Mouse (Mus musculus) retina, postnatal 7 days (tissue): ENCODE measurements around the gene Cutal.

Experiments used
- DNase-seq: peaks from one replicate; pipeline ENCODE4 v3.0.0-alpha.2; 2012; ENCODE audit warnings: low read depth, low spot score

Cutal gene

DNA sequence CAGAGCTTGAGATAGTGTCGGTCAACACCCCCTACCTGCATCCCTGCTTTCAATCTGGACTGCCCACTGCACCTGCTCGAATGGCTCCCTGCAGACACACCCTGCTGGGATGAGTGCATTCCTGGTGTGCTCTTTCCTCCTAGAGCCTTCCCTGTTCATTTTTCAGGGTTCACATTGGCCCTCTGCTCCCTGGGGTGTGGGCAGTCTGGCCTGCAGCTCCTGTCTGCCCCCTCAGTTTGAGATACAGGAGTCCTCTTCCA is 40.6 kb downstream of the Cutal start:
- DNase-seq, result no peak

DNA sequence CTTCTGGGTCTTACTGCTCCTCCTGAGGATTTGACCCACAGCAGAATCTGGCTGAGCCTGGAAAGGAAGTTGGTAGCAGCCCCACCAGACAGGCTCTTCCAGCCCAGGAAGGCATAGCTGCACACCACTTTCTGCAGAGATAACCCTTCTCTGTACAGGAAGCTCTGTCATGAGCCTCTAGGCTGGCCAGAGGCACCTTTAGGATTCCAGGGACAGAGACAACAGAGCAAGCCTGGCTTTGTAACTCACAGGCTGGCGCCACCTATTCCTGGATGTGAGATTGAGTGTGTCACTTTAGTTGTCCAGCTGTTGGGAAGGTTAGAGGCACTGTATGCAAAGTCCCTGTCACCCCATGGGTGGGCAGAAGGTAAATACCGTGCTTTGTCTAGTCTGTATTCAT is 40.9 kb downstream of the Cutal start:
- no peak for DNase-seq

DNA sequence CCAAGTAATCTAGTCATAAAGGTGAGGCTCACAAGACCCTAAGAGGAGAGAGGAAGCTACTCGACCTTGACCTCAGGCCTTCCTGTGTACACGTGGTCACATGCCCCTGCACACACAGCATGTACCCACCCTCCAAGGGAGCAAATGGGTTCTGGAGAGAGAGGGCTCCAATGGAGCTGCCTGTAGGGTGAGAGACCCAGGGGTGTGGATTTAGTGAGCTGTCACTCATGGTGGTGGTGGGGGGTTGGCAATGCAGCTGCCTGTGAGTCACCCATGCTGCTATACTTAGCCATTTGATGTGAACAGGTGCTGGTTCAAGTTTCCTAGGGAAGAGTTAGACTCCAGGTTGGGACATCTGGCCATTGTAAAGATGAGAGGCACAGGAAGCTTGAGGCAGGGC is 45.9 kb downstream of the Cutal start:
- DNase-seq, result no peak

DNA sequence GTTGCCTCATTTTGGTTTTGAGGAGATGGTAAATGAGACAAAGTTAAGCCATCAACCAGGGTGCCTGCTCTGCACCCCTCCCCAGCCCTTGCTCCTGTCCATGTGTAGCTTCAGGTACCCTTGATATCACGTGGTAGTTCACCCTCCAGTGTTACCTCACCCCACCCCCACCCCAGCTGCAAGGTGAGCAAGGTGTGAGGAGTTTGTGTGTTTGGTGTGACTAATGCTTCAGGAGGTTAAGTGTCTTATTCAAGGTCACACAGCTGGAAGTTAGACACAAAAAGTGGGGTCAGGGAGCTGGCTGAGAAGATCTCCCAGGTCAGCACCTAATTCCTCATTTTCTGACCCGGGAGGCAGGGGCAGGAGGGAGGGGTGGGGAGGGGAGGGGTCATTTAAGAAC is 48.5 kb downstream of the Cutal start:
- DNase-seq, result no peak

- DNase-seq, result no peak
Measured at GRCm38 (mm10) chr2:34927320-34927719, 53.1 kb downstream of the Cutal start.

DNA sequence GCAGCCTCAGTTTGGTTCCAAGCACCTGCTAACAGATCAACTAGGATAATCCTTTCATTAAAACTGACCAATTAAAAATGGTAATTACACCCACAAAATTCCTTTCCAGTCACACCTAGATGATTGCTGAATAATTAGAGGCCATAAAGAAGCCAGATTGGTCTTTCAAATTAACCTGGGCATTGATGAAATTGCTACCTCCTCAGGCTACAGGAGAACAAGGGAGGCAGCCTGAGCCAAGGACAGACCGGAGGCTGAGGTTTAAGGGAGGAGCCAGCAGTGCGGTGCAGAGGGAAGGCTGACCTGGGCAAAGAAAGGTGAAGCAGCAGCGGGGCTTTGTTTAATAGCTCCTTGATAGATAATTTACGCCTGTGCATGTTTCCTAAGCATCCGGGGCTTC is 63.3 kb downstream of the Cutal start:
- DNase-seq, result no peak

DNA sequence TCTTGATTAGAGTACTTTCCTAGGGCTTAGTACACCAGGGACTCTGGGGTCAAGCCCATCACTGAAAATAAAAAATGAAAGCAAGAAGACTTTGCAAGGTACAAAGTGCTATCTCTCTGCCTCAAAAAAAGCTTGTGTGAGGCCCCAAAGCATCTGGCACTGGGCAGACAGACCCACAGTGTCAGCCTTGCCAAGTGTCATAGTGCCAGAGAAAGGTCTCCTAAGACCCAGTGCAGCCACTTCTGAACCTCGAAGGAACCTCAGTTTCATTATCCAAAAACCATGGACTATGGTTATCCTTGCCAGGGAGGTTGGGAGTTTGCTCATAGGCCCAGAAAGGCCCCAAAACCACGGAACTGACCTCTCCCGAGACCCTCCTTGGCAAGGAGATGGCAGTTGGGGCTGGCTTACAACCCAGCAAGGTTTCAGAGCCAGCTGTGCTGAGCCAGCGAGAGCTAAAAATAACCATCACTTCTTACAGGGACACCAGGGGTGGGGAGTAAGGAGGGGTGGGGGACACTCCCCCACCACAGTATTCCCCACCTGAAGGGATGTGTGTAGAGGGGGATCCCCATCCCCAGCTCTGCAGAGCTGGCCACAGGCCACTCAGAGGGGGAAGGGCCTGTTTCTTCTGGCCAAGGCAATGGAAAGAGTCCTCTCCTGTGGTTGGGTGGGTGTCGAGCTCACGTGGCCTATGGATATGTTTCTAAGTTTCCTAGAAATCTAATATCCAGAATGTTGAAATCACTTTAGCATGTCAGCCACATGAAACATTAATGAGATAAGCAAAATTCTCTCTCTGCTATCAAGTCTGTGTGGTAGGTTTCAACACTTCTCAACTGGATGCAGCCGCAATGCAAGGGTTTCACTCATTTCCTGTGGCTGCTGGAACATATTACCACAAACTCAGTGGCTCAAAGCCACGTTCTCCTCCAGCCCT is 64.3 kb downstream of the Cutal start:
- DNase-seq, result no peak

GRCm38 (mm10) chr2:34940246-34940645 is 66.0 kb downstream of the Cutal start:
- DNase-seq, result no peak

- DNase-seq, result no peak
Measured at GRCm38 (mm10) chr2:34941061-34941675, 67.0 kb downstream of the Cutal start.
